Mouse (Mus musculus): ENCODE measurements around the gene Ppara. TPM values are rescaled to one million over a fixed set of nuclear protein-coding genes. Genes with fewer than 3 reads are reported as not detected.

Gene Ppara
- total RNA-seq, 2 experiments from 2014 or later: 2.3 to 2.9 TPM

GRCm38 (mm10) chr15:85704341-85705012 lies 30.3 kb upstream of the Ppara start:
- DNase-seq (ENCODE audit: low spot score in 2 of 2): peak in 1 of 2 experiments; percentile 16

GRCm38 (mm10) chr15:85705013-85705528 lies 29.7 kb upstream of the Ppara start:
- peak in 1 of 2 experiments; percentile 16 for DNase-seq (ENCODE audit: low spot score in 2 of 2)

- DNase-seq (ENCODE audit: low spot score in 2 of 2): peak; percentile 36 to 43
Measured at GRCm38 (mm10) chr15:85705566-85706332, 29.0 kb upstream of the Ppara start.

DNA sequence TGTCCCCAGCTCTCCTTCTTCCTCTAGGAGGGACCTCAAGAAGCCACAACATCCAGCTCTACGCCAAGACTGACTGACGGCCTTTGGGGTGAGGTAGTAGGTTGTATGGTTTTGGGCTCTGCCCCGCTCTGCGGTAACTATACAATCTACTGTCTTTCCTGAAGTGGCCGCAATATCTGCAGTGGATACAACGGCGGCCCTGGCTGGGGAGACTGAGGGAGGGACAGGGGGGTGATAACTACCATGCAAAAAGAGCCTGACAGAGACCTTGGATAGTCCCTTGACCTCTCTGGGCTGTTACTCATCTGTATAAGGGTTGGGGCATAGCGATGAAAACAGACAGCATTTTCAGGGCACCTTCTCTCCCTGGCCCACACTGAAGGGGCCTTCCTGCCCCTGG lies 28.3 kb upstream of the Ppara start:
- peak in 1 of 2 experiments; percentile 31 for DNase-seq (ENCODE audit: low spot score in 2 of 2)

DNA sequence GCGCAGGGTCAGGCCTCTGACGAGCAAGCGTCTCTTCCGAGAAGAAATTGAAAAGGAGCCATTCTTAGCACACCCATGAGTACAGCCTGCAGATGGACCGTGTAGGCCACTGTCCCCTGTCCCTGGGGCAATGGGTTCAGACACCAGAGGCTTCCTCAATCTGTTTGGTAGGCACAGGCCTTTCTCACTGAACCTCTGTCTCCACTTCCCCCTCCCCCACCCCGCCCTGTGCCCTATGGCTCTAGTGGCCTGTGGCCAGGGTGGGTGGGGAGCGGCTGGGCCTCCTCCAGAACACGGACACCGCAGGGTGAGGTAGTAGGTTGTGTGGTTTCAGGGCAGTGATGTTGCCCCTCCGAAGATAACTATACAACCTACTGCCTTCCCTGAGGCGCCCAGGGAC lies 27.8 kb upstream of the Ppara start:
- peak; percentile 27 to 54 for DNase-seq (ENCODE audit: low spot score in 2 of 2)

DNA sequence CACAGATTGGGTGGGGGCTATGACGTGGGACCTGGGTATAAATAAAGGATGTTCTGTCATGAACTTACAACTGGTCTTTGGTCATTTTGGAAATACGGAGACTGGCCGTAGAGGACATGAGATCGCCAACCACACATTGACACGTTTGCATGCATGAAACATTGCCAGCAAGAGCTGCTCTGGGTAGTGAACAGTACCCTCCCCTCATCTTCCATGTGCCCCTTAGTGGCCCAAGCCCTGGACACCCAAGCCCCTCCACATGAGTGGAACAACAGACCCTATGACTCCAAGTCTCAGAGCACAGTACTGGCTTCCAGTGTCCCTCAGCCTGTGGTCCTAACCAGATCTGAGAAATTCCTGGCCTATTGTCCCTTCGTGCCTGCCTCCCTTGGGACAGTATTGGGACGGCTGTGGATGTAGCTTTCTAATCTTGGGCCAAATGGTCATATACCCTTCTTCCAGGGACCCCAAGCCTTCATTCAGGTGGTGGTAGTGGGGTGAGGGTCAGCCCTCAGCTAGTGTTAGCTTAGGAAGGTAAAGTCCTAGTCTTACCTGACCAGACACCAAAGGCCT lies 27.2 kb upstream of the Ppara start:
- peak in 1 of 2 experiments; percentile 19 for DNase-seq (ENCODE audit: low spot score in 2 of 2)

DNA sequence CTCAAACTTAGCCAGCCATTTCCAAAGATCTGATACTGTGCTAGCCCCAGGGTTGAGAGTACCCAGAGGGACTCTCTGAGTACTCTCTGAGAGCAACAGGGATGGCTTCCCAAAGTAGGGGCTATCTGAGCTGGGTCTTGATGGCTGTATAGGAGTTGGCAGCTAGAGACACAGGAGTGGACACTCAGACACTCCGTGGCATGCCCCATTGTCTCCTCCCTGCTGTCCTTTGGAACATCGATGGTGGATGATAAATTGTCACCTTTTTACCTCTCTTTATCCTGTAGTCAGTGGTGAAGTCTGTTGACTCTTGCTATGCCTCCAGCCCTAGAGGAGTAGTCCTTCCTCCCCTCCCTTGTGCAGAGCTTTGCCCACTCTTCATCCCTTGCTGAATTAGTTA lies 26.6 kb upstream of the Ppara start:
- DNase-seq (ENCODE audit: low spot score in 2 of 2): peak; percentile 36 to 41

GRCm38 (mm10) chr15:85708843-85709242 lies 25.9 kb upstream of the Ppara start:
- DNase-seq (ENCODE audit: low spot score in 2 of 2): peak; percentile 56 to 57

DNA sequence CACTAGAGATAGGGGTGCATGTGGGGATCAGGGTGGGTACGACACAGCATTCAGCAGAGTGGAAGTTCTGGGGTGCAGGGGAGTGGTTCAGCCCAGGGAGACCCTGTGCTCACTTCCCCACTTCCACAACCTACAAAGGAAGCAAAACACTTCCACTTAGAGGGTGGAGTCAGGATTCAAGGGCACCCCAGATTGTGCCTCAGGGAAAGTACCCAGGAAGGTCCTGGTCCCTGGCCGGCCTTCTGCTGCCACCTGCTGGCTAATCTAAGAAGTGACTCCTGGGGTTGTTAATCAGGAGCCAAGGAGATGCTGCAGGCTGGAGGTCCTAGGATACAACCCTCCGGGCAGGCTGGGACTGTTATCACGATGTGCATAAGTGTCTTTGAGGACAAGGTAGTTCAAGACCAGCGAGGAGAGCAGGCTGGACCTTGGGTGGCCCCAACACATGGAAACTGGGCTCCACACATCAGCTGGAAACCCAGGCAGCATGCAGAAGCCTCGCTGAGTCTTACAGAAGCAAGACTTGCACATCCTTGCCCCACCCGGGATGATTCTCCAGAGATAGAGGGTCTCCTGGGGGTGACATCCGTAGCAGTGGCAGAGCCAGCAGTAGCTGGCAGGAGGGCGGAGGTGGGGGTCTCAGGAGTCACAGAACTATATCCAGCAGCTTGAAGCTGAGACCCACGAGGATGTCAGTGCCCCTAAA lies 25.4 kb upstream of the Ppara start:
- DNase-seq (ENCODE audit: low spot score in 2 of 2): peak; percentile 91 to 92

DNA sequence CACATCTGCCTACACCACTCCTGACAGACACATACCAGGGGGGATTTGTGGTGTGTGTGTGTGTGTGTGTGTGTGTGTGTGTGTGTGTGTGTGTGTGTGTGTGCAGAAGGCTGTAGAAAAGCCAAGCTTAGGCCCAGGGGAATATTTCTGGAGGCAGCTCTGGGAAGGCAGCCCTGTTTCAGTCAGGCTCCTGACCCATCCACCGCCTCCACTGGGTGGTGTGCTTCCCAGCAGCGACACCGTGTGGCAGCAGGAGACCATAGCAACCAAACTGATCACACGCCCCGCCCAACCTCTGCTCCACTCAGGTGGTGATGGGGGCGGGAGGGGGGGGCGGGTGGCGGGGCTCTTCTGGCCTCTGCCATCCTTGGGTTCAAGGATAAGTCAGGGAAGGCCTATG lies 24.6 kb upstream of the Ppara start:
- peak; percentile 86 to 91 for DNase-seq (ENCODE audit: low spot score in 2 of 2)

DNA sequence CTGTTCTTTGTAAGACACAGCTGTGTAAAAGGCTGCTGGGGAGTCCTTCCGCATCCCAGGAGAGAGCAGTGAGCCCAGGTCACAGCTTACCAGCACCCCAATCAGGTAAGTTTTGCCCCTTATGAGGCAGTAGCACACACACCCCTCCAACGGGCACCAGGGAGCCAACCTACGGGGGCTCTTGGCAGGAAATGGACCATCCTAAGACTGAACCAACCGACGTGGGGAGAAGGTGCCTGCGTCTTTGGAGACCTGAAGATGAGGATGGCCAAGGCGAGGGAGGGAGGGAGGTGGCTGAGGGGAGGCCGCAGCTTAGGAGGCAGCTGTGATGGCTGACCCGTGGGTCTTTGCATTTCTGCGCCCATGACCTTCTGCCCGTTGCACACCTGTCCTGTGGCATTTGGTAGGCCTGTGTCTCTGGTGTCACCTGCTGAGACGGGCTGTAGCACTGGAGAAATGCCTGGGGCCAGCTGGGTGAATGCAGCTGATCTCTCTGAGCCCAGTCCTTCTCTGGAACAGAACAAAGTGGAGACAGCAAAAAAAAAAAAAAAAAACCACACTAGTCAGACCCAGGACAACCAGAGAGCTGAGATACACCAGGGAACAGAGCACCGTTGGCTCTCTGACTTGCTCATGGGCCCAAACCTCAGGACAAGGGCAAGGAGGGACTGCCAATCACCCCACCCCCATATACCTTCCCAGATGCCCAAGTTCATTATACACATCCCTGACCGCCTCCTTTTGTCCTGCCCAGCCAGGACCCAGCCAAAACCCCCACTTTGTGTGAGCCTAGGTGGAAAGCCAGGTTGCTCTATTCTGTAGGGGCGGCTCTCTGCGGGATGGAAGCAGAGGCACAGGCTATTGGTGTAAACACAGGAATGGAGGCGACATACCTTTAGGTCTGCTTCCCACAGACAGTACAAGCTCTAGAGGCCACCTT lies 23.9 kb upstream of the Ppara start:
- DNase-seq (ENCODE audit: low spot score in 2 of 2): peak; percentile 13 to 18

DNA sequence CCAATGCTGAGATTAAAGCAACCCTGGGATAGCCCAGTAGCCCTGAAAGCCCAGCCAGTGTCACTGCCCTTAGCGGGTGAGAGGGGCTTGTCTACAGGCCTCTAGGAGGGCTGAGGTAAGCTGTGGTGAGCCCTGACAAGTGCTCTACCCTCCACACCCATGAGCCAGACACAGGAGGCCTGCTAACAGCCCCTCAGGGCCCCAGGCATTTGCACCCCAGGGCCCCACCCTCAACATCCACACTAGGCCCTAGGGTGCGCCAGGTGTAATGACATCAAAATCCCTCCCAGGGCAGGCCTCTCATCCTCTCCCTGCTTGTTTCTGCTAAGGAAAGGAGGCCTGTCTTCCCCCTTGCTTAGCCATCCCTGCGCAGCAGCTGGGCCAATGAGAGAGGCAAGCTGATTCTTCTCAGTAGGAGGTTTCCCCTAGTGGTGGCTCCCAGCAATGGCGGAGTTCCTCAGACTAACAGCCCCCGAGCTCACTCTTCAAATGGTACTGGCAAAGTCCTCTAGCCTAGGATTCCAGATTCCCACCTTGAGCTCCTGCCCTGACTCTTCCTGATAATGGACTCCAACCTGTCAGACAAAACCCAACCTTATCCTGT lies 22.1 kb upstream of the Ppara start:
- DNase-seq (ENCODE audit: low spot score in 2 of 2): peak; percentile 43 to 47

DNA sequence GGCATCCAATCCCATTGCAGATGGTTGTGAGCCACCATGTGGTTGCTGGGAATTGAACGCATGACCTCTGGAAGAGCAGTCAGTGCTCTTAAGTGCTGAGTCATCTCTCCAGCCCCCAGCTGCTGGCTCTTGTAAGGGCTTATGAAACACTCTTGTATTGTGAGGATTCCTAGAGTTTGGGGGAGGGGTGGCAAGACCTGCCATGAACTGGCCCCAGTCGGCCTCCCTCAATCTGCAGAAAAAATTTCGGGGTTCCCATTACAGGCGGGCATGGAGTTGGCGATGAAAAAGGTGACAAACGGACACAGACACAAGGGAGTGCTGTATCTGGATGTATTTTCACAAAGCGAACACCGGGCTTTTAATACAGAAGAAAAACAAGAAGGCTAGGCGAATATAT lies 21.4 kb upstream of the Ppara start:
- DNase-seq (ENCODE audit: low spot score in 2 of 2): peak in 1 of 2 experiments; percentile 12

DNA sequence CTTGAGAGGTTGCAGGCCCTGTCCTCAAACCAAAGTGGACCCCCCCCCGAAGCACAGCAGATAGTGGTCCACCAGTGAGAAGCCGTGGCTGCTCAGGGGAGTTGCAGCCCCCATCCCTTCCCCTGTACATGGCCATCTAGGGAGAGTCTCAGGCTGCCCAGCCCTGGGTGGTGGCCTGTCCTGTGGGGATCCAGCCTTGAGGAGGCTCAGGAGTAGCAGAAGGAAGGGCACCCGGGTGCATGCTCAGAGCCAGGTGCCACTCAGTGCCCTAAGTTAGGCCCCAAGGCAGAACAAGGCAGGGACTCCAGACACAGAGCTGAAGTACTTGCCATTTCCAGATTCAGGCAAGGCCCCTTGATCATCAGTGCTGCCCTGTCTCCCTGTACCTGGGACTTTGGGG lies 19.7 kb upstream of the Ppara start:
- DNase-seq (ENCODE audit: low spot score in 2 of 2): peak in 1 of 2 experiments; percentile 12

DNA sequence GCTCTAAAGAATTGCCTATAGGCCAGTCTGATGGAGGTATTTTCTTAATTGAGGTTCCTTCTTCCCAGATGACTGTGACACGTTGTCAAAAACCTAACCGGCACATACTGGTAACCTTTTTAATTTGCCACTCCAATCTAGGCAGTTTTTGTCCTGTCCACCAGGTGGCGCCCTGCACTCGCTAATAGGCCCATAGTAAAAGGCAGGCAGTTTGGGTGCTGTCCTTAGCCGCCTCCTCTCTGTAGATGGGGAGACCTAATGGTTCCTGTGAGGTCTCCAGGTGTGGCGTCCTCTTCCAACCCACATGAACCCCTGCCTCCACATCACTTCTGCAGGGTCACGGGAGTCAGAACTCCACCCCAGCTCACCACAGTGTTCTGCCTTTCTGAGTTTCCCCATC lies 18.7 kb upstream of the Ppara start:
- peak; percentile 91 to 92 for DNase-seq (ENCODE audit: low spot score in 2 of 2)

DNA sequence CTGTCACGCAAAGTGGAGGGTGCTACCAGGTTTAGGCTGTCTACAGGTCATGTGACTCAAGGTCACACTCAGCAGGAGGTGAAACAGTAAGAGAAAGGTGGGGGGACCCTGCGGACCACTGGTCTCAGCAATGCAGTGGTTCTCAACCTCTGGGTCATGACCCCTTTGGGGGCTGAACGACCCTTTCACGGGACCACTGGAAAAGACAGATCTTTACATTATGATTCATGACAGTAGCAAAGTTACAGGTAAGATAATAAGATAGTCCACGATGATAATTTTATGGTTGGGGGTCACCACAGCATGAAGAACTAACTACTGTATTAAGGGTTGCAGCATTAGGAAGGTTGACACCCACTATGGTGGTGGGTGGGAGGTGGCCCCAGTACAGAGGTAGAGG lies 18.2 kb upstream of the Ppara start:
- DNase-seq (ENCODE audit: low spot score in 2 of 2): no peak

GRCm38 (mm10) chr15:85717008-85717407 lies 17.8 kb upstream of the Ppara start:
- peak in 1 of 2 experiments; percentile 13 for DNase-seq (ENCODE audit: low spot score in 2 of 2)

GRCm38 (mm10) chr15:85717800-85718199 lies 17.0 kb upstream of the Ppara start:
- no peak for DNase-seq (ENCODE audit: low spot score in 2 of 2)

DNA sequence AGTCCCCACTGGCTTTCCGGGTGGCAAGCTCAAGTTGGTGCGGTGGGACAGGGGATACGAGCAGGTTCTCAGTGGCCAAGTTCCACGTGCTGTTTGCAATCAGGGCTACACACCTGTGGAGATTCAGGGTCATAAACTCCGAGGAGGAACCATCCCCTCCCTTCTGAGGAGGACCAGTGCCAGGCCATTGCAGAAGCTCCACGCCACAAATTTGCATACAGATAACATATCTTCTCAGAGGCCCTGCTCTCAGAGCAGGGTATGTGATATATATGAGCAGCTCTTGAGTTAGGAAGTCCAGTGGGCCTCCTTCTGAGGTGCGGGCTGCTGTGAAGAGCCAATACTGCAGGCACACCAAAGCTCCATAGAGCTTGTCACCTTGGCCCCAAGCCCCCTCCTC lies 15.8 kb upstream of the Ppara start:
- DNase-seq (ENCODE audit: low spot score in 2 of 2): no peak

- no peak for DNase-seq (ENCODE audit: low spot score in 2 of 2)
Measured at GRCm38 (mm10) chr15:85720366-85720841, 14.4 kb upstream of the Ppara start.
